Mouse (Mus musculus) stomach, postnatal 0 days (tissue): ENCODE results near the gene Slc35e2.

ENCODE experiments used
- CTCF ChIP-seq: IDR thresholded peaks from 2 replicates; pipeline ENCODE4 v1.5.1; 2016; ENCODE audit warnings: antibody characterized with exemption, low read depth, mild to moderate bottlenecking, moderate library complexity
- EP300 ChIP-seq: optimal IDR thresholded peaks from 2 replicates; pipeline ENCODE3; 2016; ENCODE audit warnings: antibody characterized with exemption

GRCm38 (mm10) chr4:155618321-155618720 is 17.1 kb downstream of the Slc35e2 start:
- TF ChIP-seq CTCF: no peak
- TF ChIP-seq EP300: no peak
